Mouse (Mus musculus): ENCODE measurements at regions not wholly inside any gene's neighbourhood (a gene's known extent, or its start where the extent isn't known, plus 50 kb on each side); places are given as distances from the start of the nearest gene placed in this dataset.

DNA sequence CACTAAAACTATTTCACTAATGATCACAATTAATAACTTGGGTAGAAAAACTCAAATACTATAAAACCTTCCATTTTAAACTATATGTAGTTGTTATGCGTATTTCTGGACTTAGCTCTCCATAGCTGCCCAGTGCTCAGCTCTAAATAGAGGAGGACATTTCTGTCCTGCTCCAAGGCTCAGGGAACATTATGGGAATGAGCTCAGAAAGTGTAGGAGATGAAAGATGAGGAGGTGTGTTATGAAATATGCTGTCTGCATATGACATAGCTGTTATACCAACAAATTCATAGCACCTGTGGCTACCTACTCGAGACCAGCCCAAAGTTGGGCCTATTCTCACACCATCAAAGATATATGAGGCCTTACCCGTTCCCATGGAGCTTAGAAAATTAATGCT lies 106.3 kb downstream of the Aldh8a1 start:
- Histone ChIP-seq H3K9ac (replicated peaks) (no peak overlapping the region), H3K27ac (replicated peaks) (no peak overlapping the region), H3K4me3 (replicated peaks) (no peak overlapping the region), H3K36me3 (no peaks in the 10 kb centered on the region), H3K4me2 (no peak overlapping the region), H3K27me3 (replicated peaks) (no peaks in the 10 kb centered on the region), H3K9me3 (replicated peaks) (no peaks in the 10 kb centered on the region), H3K4me1 (no peaks in the 10 kb centered on the region)
- ATAC-seq (ENCODE audit: low FRiP score): no peak
- WGBS: 83% methylated on average over 3 of the region's 3 CpGs

DNA sequence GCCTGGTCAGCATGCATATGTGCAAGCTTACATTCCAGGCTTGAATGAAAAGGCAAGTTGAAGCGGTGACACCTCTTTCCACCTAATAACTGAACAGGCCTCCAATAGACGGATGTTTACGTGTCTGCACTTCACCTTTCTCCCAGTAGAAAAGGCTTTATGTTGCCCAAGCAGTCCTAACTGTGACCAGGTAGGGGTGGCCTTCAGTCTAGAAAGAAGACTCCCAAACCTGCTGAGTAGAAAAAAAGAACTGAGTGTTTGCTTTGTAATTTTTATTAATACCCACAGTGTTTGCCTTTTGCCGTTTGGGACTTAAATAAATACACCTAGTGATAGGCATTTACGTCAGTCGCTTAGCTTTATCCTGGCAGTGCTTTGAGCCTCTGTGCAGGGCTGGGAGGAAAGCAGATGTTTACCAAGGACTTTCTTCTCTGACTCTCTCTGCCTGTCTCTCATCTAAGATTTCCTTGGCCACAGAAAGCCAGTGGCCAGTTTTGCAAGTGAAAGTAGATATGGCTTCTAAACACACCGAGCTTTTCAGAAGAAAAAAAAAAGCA lies 104.5 kb upstream of the 1700020N01Rik start:
- no peaks in the 10 kb centered on the region for H3K4me1 ChIP-seq
- no peaks in the 10 kb centered on the region for H3K9me3 ChIP-seq (replicated peaks)
- no peak overlapping the region for H3K4me2 ChIP-seq
- H3K4me3 ChIP-seq (replicated peaks): no peak overlapping the region
- no peak overlapping the region for H3K9ac ChIP-seq (replicated peaks)
- no peaks in the 10 kb centered on the region for H3K27me3 ChIP-seq (replicated peaks)
- no peak overlapping the region for H3K27ac ChIP-seq (replicated peaks)
- no peak for ATAC-seq (ENCODE audit: low FRiP score)
- no peaks in the 10 kb centered on the region for H3K36me3 ChIP-seq
- 90% methylated on average over 7 of the region's 7 CpGs for WGBS

DNA sequence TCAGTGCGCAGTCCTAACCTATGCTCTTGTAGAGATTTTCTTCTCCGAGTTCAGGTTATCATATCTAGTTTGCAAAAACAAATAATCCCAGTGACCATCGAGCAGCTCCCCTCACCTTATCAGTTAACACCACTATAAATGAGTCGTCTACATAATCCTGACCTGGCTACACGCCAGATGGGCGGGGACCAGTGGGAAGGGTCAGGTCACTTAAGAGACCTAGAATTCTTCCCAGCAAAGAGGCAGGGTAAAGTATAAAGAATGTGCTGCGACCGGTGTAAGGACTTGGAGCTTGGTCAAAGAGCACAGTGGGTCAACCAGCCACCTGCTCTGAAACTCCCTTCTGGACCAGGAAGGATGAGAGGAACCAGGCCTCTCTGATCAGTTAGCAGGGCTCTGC lies 102.0 kb upstream of the 1700020N01Rik start:
- WGBS: 83% methylated on average over 8 of the region's 8 CpGs

DNA sequence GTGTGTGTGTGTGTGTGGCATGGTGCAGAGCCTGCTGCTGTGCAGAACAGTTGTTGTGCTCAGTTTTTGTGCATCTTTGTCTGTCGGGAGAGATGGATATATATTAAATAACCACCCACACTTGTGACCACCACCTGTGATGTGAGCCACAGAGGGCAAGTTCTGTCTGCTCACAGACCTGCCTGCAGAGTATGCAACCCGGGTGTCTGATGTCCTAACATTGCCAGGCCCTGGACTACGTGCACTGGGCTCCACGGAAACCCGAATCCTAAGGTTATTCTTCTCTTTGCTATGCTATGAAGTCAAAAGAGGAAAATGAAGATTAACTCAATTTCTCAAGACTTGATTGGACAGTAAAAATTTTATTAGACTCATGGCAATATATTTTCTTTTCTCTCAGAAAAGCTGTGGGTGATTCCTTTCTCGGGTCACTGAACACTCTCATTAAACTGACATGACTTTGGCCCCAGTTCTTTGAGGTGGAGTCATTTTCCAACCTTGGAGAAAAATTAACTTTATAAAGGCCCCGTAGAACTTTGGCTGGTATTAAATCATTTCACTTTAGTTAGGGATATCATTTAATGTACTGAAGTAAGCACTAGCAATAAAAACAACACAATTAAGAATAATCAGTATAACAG lies 100.6 kb upstream of the 1700020N01Rik start:
- H3K9me3 ChIP-seq (replicated peaks): no peaks in the 10 kb centered on the region
- no peak overlapping the region for H3K9ac ChIP-seq (replicated peaks)
- no peak overlapping the region for H3K4me3 ChIP-seq (replicated peaks)
- no peak for ATAC-seq (ENCODE audit: low FRiP score)
- 25% methylated on average over 7 of the region's 7 CpGs for WGBS
- no peaks in the 10 kb centered on the region for H3K36me3 ChIP-seq
- no peaks in the 10 kb centered on the region for H3K4me1 ChIP-seq
- no peak overlapping the region for H3K27ac ChIP-seq (replicated peaks)
- H3K4me2 ChIP-seq: no peak overlapping the region
- no peaks in the 10 kb centered on the region for H3K27me3 ChIP-seq (replicated peaks)

More for the DNA sequence above, 102.0 kb upstream of the 1700020N01Rik start:
- Histone ChIP-seq H3K4me2 (no peak overlapping the region), H3K4me1 (no peaks in the 10 kb centered on the region), H3K27ac (replicated peaks) (no peak overlapping the region), H3K9me3 (replicated peaks) (no peaks in the 10 kb centered on the region), H3K27me3 (replicated peaks) (no peaks in the 10 kb centered on the region), H3K36me3 (no peaks in the 10 kb centered on the region), H3K9ac (replicated peaks) (no peak overlapping the region), H3K4me3 (replicated peaks) (no peak overlapping the region)
- no peak for ATAC-seq (ENCODE audit: low FRiP score)

DNA sequence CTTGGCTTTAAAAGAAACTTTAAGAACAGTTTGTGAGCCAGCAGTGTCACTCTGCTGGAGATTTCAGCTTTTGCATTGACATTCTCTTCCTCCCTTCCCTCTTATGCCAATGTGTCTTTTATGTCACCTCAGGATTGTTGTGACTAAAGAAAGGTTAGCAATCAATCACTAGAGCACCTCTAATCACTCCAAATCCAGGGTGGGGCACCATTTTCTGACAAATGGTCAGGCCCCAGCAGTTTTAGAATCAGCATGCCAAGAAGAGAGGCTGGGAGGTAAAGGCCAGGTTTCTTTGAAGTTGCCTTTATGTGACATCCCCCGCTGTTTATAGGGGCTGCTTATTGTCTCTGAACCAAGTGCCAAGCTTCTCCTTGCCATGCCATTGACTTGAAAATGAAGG lies 98.4 kb upstream of the 1700020N01Rik start:
- Histone ChIP-seq H3K9me3 (replicated peaks) (no peaks in the 10 kb centered on the region), H3K4me2 (no peak overlapping the region), H3K4me3 (replicated peaks) (no peak overlapping the region), H3K4me1 (no peaks in the 10 kb centered on the region), H3K36me3 (no peaks in the 10 kb centered on the region), H3K27me3 (replicated peaks) (no peaks in the 10 kb centered on the region), H3K27ac (replicated peaks) (no peak overlapping the region), H3K9ac (replicated peaks) (no peak overlapping the region)
- no peak for ATAC-seq (ENCODE audit: low FRiP score)
- WGBS: 8% methylated on average over 1 of the region's 1 CpGs

DNA sequence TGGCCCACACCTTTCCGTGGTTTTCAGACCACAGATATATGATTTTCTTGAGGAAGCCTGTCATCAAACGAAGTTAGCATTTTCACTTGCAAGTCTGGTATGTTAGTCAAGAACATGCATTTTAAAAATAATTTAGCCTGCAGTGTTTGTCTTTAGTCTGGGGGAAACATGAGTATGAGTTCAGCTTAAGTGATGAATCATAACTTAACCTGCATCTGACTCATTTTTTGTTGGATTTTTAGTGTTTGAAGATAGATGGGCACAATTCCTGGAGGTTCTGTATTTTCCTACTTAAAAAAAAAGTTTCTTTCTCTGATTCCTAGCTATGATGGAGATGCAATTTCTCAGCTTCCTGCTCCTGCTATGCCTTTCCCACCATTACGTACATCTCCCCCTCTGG lies 95.8 kb upstream of the 1700020N01Rik start:
- ATAC-seq (ENCODE audit: low FRiP score): no peak
- H3K9ac ChIP-seq (replicated peaks): no peak overlapping the region
- WGBS: 87% methylated on average over 3 of the region's 3 CpGs

DNA sequence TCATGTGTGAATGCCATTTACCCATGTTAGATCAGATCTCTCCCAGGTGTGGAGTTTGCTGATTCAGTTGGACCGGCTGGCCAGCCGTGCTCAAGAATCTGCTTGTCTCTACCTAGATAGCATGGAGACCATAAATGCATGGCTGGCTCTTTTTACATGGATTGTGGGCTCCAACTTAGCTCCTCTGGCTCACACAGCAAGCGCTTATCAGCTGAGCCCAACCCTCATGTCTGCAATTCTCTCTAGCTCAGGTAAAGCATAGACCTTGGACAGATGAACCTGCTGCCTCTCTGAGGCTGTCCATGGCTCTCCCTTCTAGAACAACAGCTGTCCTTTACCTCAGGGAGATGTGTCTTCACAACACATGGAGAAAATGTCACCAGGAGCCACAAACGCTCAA lies 94.8 kb upstream of the 1700020N01Rik start:
- WGBS: 91% methylated on average over 4 of the region's 4 CpGs

More for the DNA sequence above, 95.8 kb upstream of the 1700020N01Rik start:
- Histone ChIP-seq H3K4me3 (replicated peaks) (no peak overlapping the region), H3K36me3 (no peaks in the 10 kb centered on the region), H3K27me3 (replicated peaks) (no peaks in the 10 kb centered on the region), H3K4me1 (no peaks in the 10 kb centered on the region), H3K4me2 (no peak overlapping the region), H3K9me3 (replicated peaks) (no peaks in the 10 kb centered on the region), H3K27ac (replicated peaks) (no peak overlapping the region)

DNA sequence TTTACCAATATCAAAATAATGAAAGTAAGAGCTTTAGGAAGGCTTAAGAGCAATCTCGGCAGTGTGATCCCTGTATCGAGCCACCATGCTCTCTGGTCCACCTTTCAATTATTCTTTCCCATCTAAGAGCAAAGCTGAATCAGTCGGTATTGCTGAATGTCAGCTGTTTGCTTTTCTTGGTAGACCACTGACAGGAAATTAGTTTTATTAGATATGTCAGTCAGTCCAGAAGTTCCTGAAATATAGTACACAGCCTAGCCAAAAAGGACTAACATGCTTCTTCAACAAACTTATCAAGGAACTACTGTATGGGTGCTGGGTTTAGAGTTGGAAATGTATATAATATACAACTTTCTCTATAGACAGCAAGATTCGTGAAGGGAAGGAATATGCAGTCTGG lies 91.3 kb upstream of the 1700020N01Rik start:
- Histone ChIP-seq H3K9ac (replicated peaks) (no peak overlapping the region), H3K9me3 (replicated peaks) (no peaks in the 10 kb centered on the region)

More for the DNA sequence above, 94.8 kb upstream of the 1700020N01Rik start:
- Histone ChIP-seq H3K9me3 (replicated peaks) (no peaks in the 10 kb centered on the region), H3K9ac (replicated peaks) (no peak overlapping the region), H3K27ac (replicated peaks) (no peak overlapping the region), H3K36me3 (no peaks in the 10 kb centered on the region), H3K4me2 (no peak overlapping the region), H3K4me1 (no peaks in the 10 kb centered on the region), H3K4me3 (replicated peaks) (no peak overlapping the region), H3K27me3 (replicated peaks) (no peaks in the 10 kb centered on the region)
- no peak for ATAC-seq (ENCODE audit: low FRiP score)

DNA sequence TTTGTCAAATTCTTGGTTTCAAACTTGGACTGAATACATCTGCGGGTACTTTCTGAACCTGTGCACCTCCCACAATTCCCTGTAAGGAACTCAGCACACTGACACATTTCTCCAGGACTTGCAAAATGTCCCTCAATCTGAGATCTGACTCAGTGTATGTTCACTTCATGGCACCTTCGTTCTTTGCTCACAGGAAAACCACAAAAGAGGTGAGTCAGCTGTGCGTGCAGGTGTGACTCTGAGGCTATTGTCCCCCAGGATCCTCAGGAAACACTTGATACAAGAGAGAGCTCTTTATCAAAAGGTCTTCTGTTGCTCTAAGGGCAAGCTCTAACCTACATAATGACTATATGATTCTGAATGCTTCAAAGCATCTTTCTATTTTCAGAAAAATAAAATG lies 88.5 kb upstream of the 1700020N01Rik start:
- Histone ChIP-seq H3K9ac (replicated peaks) (no peak overlapping the region), H3K4me2 (no peak overlapping the region), H3K27me3 (replicated peaks) (no peaks in the 10 kb centered on the region), H3K9me3 (replicated peaks) (0 out of 2 replicates have a peak, but pooled peaks cover 4% of the 10 kb centered on the region), H3K36me3 (no peaks in the 10 kb centered on the region), H3K4me3 (replicated peaks) (no peak overlapping the region), H3K4me1 (no peaks in the 10 kb centered on the region), H3K27ac (replicated peaks) (no peak overlapping the region)
- 88% methylated on average over 3 of the region's 3 CpGs for WGBS
- ATAC-seq (ENCODE audit: low FRiP score): no peak

More for the DNA sequence above, 91.3 kb upstream of the 1700020N01Rik start:
- no peaks in the 10 kb centered on the region for H3K4me1 ChIP-seq
- no peak overlapping the region for H3K4me2 ChIP-seq
- 89% methylated on average over 4 of the region's 4 CpGs for WGBS
- ATAC-seq (ENCODE audit: low FRiP score): no peak
- no peak overlapping the region for H3K4me3 ChIP-seq (replicated peaks)
- H3K27ac ChIP-seq (replicated peaks): no peak overlapping the region
- no peaks in the 10 kb centered on the region for H3K27me3 ChIP-seq (replicated peaks)
- H3K36me3 ChIP-seq: no peaks in the 10 kb centered on the region

DNA sequence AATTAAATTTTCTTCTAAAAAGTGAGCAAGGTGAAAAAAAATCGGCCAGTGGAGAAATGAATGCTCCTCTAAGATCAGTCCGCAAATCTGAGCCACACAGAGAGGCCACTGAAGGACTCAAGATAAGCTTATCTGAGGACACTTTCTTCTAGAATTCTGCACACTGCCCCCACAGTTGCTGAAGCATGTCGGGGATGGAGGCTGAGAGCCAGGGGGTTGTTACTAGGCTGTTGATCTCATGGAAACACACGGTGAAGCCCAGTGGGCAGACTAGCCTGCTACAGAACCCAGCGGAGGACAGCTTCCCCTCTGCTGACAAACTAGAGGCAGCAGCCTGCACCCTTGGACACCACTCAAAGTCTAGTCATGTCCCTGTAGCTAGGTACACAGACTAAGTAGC lies 81.6 kb upstream of the 1700020N01Rik start:
- no peaks in the 10 kb centered on the region for H3K27me3 ChIP-seq (replicated peaks)
- 76% methylated on average over 5 of the region's 5 CpGs for WGBS

DNA sequence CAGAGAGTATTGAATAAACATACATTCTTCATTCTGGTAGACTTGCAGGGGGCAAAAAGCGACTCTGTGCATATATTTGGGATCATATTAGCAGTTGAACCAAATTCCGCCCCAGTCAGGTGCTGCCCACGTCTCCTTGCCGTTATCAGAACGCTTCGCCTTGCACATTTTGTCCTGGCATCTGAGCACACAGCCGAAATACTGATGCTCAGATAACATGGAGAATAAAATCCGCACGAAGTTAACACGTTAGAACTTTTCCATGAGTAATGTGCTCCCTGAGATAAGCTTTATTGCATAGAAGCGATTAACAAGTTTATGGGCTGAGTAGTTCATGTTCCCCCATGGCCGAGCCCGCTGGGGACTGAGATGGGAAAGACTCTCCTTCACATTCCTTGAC lies 80.5 kb upstream of the 1700020N01Rik start:
- Histone ChIP-seq H3K36me3 (no peaks in the 10 kb centered on the region), H3K9ac (replicated peaks) (no peak overlapping the region), H3K27me3 (replicated peaks) (no peaks in the 10 kb centered on the region), H3K27ac (replicated peaks) (no peak overlapping the region), H3K4me3 (replicated peaks) (no peak overlapping the region), H3K9me3 (replicated peaks) (0 out of 2 replicates have a peak, but pooled peaks cover 4% of the 10 kb centered on the region), H3K4me1 (no peaks in the 10 kb centered on the region), H3K4me2 (no peak overlapping the region)
- ATAC-seq (ENCODE audit: low FRiP score): no peak
- WGBS: 89% methylated on average over 13 of the region's 13 CpGs

More for the DNA sequence above, 81.6 kb upstream of the 1700020N01Rik start:
- no peak overlapping the region for H3K4me3 ChIP-seq (replicated peaks)
- no peak overlapping the region for H3K27ac ChIP-seq (replicated peaks)
- no peak overlapping the region for H3K4me2 ChIP-seq
- H3K9me3 ChIP-seq (replicated peaks): 0 out of 2 replicates have a peak, but pooled peaks cover 4% of the 10 kb centered on the region
- ATAC-seq (ENCODE audit: low FRiP score): no peak
- H3K36me3 ChIP-seq: no peaks in the 10 kb centered on the region
- no peak overlapping the region for H3K9ac ChIP-seq (replicated peaks)
- H3K4me1 ChIP-seq: no peaks in the 10 kb centered on the region

DNA sequence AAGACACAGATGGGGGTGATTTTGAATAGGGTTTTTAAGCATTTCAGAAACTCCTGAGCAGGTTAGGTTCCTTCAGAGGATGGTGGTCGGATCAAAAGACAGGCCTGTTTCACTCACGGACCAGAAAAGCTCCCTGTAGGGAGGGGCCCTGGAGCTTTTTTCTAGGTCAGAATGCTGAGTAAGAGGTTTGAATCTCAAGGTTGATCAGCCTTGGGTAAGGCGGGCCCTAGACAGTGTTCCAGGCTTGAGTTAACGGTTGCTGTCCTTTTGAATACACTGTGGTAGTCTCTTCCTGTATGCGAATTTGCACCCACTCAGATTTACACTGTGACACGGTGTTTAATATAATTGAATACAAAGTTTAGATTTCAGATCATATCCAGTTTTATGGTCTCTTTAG lies 75.2 kb upstream of the 1700020N01Rik start:
- Histone ChIP-seq H3K4me1 (no peaks in the 10 kb centered on the region), H3K9me3 (replicated peaks) (no peaks in the 10 kb centered on the region), H3K4me3 (replicated peaks) (no peak overlapping the region), H3K27me3 (replicated peaks) (no peaks in the 10 kb centered on the region), H3K4me2 (no peak overlapping the region), H3K27ac (replicated peaks) (no peak overlapping the region), H3K36me3 (no peaks in the 10 kb centered on the region), H3K9ac (replicated peaks) (no peak overlapping the region)
- 89% methylated on average over 6 of the region's 6 CpGs for WGBS
- no peak for ATAC-seq (ENCODE audit: low FRiP score)
